Mouse (Mus musculus) forebrain, embryonic 16.5 days (tissue): Measurements from ENCODE around the gene Rnf6. TPM values are rescaled to one million over a fixed set of nuclear protein-coding genes. Genes with fewer than 3 reads are reported as not detected.

Source experiments
- ATAC-seq: fragments of 200-750 bp; cut with Nextera tagmentation; 2 replicates; pipeline ENCODE4 v1.8.0; 2017; ENCODE audit warnings: mild to moderate bottlenecking, moderate library complexity
- H3K27ac ChIP-seq: fragments of 300-500 bp; sonication (generic); 2 replicates; pipeline ENCODE4 v1.5.1; 2014; ENCODE audit warnings: low read length, control low read depth
- H3K27me3 ChIP-seq: fragments of 300-500 bp; sonication (generic); replicated peaks from 2 replicates; pipeline ENCODE4 v1.6.1; 2014; ENCODE audit warnings: low read length; ENCODE audit not compliant: control insufficient read depth, insufficient read depth
- H3K36me3 ChIP-seq: fragments of 300-500 bp; sonication (generic); 2 replicates; pipeline ENCODE4 v1.6.1; 2014; ENCODE audit not compliant: control insufficient read depth, insufficient read depth
- H3K4me1 ChIP-seq: fragments of 300-500 bp; sonication (generic); replicated peaks from 2 replicates; pipeline ENCODE4 v1.6.1; 2014; ENCODE audit warnings: low read length; ENCODE audit not compliant: control insufficient read depth, insufficient read depth
- H3K4me2 ChIP-seq: fragments of 300-500 bp; sonication (generic); 2 replicates; pipeline ENCODE4 v1.6.1; 2014; ENCODE audit warnings: mild to moderate bottlenecking, low read length, control low read depth
- H3K4me3 ChIP-seq: fragments of 300-500 bp; sonication (generic); replicated peaks from 2 replicates; pipeline ENCODE4 v1.5.1; 2014; ENCODE audit warnings: mild to moderate bottlenecking, low read length, control low read depth
- H3K9ac ChIP-seq: fragments of 300-500 bp; sonication (generic); replicated peaks from 2 replicates; pipeline ENCODE4 v1.6.1; 2014; ENCODE audit warnings: low read depth, low read length, control low read depth
- H3K9me3 ChIP-seq: fragments of 300-500 bp; sonication (generic); 2 replicates; pipeline ENCODE4 v1.6.1; 2016; ENCODE audit warnings: low read length; ENCODE audit not compliant: control insufficient read depth
- WGBS: fragments of 180-500 bp; shearing (Covaris S2); extraction: QIAGEN DNeasy Blood & Tissue Kit; methylation state at CpG from one replicate; pipeline ENCODE4 v1.1.7; 2014; 5-methylcytosine and 5-hydroxymethylcytosine counted together
- polyA plus RNA-seq: library from polyadenylated mRNA; unstranded; fragments of >200 nt; fragmentation: Nextera tagmentation; extraction: Ambion mirVana; gene quantifications from 2 replicates; pipeline ENCODE4 v1.2.1, GENCODE M21; 2015

Rnf6 gene
- polyA plus RNA-seq, 1 experiment from 2014 or later = 33.2 TPM

DNA sequence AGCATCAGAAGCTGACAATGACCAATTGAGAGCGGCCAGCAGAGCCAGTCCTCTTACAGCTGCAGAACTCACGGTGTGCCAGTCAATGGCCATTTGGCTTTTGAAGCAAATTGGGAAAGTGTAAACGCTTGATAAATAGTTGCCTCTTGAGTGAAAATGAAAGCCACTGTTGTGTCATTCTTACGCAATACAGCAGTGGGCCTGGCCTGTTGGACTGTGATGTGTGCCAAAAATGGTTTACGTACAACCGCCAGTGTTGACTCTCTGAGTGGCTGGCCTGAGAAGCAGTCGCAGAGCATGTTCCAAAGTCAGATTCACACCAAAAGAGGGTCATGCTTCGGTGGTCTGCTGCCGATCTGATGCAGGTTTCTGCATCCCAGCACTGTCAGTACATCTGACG, 27.4 kb upstream of the Rnf6 start:
- Histone ChIP-seq H3K4me2 (no peak overlapping the region), H3K27ac (no peak overlapping the region), H3K9me3 (no peaks in the 10 kb centered on the region), H3K9ac (no peak overlapping the region), H3K4me3 (no peak overlapping the region), H3K4me1 (no peaks in the 10 kb centered on the region), H3K27me3 (no peaks in the 10 kb centered on the region), H3K36me3 (no peaks in the 10 kb centered on the region)
- WGBS = 84% methylated on average over 10 of the region's 10 CpGs
- no peak for ATAC-seq

DNA sequence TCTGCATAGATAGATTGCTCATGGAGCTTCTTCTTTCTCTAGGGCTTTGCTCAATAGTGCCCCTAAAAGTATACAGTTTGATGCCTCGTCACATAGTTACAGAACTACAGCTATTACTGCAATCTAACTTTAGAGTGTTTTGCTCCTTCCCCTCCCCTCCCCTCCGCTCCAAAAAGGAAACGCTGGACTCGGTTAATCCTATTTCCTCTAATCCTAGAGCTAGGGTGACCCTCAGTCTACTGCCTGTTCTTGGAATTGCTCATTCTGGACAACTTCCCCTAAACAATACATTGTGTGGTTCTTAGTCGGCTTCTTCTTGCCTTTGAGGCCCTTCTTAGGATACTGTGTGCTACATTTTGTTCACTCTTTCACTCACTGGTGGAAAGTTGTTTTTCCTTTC, 26.4 kb upstream of the Rnf6 start:
- 43% methylated on average over 5 of the region's 5 CpGs for WGBS
- Histone ChIP-seq H3K9ac (no peak overlapping the region), H3K27me3 (no peaks in the 10 kb centered on the region), H3K9me3 (no peaks in the 10 kb centered on the region), H3K4me1 (no peaks in the 10 kb centered on the region), H3K4me2 (no peak overlapping the region), H3K27ac (no peak overlapping the region), H3K36me3 (no peaks in the 10 kb centered on the region), H3K4me3 (no peak overlapping the region)
- no peak for ATAC-seq

DNA sequence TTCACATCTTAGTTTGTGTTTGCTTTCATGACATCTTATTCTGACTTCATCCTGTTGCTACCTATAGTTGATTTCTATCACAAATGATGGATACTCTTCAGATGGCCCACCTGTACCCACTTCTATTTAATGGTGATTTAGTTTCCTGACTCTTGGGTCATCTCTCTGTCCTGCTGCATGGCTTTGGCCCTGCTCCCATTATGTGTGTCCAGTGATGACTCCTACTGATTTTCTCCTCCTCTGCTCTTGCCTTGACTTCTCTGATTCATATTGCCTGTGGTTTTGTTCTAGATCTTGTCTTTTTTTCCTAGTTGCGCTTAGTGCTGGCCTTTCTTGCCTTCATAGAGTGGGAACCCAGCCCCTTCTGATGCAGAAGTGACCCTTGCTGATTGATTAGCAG, 25.0 kb upstream of the Rnf6 start:
- Histone ChIP-seq H3K9ac (no peak overlapping the region), H3K4me1 (no peaks in the 10 kb centered on the region), H3K27ac (no peak overlapping the region), H3K36me3 (no peaks in the 10 kb centered on the region), H3K4me2 (no peak overlapping the region), H3K9me3 (no peaks in the 10 kb centered on the region), H3K27me3 (no peaks in the 10 kb centered on the region), H3K4me3 (no peak overlapping the region)
- no peak for ATAC-seq
- whole genome bisulfite sequencing = 96% methylated on average over 1 of the region's 1 CpGs

DNA sequence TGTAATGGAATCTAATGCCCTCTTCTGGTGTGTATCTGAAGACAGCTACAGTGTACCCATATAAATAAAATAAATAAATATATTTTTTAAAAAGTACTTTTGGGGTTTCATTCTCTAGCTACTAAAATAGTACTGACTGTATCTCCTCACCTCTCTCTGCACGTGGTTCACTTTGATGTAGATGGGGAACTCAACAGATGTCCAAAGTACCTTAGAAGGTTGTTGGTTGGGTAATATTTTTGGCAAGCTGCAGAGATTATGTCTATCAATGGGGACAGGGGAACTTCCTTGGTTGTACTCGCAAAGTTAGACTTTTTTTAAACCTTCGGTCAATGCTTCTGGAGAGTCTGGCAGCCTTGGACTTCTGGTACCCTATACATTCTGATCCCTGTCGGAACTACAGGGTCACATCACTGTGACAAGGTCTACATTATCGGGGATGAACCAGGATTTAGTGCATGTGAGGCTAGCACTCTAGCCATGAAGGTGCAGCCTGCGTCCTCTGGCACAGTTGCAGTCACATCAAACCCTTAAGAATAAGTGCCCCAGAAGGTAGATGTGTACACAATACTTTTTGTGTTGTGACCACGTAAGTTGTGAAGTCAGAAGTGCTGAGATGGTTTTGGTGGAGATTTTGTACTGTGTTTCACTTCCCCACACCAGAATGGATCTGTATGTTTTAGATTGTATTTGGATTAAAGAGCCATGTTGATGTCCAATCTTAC, 24.5 kb upstream of the Rnf6 start:
- H3K27ac ChIP-seq = no peak overlapping the region
- WGBS = 97% methylated on average over 7 of the region's 7 CpGs
- no peaks in the 10 kb centered on the region for H3K27me3 ChIP-seq
- no peak for ATAC-seq
- H3K9me3 ChIP-seq = no peaks in the 10 kb centered on the region
- no peak overlapping the region for H3K4me3 ChIP-seq
- no peaks in the 10 kb centered on the region for H3K36me3 ChIP-seq
- H3K4me2 ChIP-seq = no peak overlapping the region
- no peaks in the 10 kb centered on the region for H3K4me1 ChIP-seq
- no peak overlapping the region for H3K9ac ChIP-seq

DNA sequence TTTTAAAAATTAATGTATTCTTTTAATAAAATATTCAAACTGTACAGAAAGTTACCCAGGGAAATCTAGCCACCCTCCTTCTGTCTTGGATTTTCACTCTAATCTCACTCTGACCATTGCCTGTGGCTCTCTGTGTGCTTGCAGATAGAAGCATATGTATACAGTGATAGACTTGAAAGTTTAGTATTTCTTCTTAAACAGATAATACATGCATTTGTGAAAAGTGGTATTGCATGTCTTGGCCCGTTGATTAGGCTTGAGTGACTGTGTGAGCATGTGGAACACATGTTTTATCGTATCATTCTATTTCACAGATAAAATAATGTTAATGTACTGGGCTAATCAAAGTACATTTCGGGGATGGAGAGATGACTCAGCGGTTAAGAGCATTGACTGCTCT, 23.8 kb upstream of the Rnf6 start:
- 97% methylated on average over 4 of the region's 4 CpGs for WGBS
- ATAC-seq = no peak

DNA sequence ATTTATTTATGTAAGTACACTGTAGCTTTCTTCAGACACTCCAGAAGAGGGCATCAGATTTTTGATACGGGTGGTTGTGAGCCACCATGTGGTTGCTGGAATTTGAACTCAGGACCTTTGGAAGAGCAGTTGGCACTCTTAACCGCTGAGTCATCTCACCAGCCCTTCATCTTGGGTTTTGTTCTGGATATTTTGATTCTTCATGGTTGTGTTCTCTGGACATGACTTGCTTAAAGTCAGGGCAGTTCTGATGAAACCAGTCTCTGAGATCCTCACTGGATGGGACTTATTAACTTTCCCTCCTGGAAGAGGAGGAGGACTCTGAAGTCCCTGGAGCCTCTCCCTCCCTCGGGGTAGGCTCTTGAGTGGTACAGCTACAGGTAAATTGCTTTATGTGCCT, 19.8 kb upstream of the Rnf6 start:
- ATAC-seq = no peak
- H3K27me3 ChIP-seq = no peaks in the 10 kb centered on the region

More for the DNA sequence above, 23.8 kb upstream of the Rnf6 start:
- H3K9me3 ChIP-seq = no peaks in the 10 kb centered on the region
- no peaks in the 10 kb centered on the region for H3K36me3 ChIP-seq
- no peak overlapping the region for H3K9ac ChIP-seq
- H3K4me1 ChIP-seq = no peaks in the 10 kb centered on the region
- no peak overlapping the region for H3K4me3 ChIP-seq
- no peak overlapping the region for H3K4me2 ChIP-seq
- H3K27ac ChIP-seq = no peak overlapping the region
- H3K27me3 ChIP-seq = no peaks in the 10 kb centered on the region

DNA sequence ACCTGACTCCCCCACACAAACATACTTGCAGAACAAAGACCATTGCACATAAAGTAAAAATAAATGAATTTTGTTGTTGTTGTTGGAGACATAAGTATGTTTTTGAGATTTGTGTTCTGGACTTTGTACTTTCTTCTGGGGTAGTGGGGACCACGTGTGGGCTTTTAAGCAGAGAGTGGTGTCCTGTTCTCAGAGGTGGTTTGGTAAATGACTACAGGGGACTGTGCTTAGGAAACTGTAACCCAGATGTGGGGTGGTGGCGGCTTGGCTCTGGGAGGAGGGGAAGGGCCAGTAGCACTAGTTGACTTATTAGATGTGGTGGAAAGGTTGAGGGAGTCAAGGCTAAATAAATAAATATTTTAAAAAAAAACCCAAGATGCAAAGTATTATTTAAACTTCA, 19.4 kb upstream of the Rnf6 start:
- no peak for ATAC-seq
- no peaks in the 10 kb centered on the region for H3K27me3 ChIP-seq
- no peaks in the 10 kb centered on the region for H3K4me1 ChIP-seq
- no peaks in the 10 kb centered on the region for H3K36me3 ChIP-seq
- H3K27ac ChIP-seq = no peak overlapping the region
- no peak overlapping the region for H3K9ac ChIP-seq
- no peak overlapping the region for H3K4me3 ChIP-seq
- WGBS = 92% methylated on average over 2 of the region's 2 CpGs
- H3K4me2 ChIP-seq = no peak overlapping the region
- H3K9me3 ChIP-seq = no peaks in the 10 kb centered on the region

More for the DNA sequence above, 19.8 kb upstream of the Rnf6 start:
- no peak overlapping the region for H3K27ac ChIP-seq
- no peaks in the 10 kb centered on the region for H3K36me3 ChIP-seq
- H3K4me1 ChIP-seq = no peaks in the 10 kb centered on the region
- no peak overlapping the region for H3K4me2 ChIP-seq
- no peaks in the 10 kb centered on the region for H3K9me3 ChIP-seq
- 97% methylated on average over 3 of the region's 3 CpGs for WGBS
- no peak overlapping the region for H3K4me3 ChIP-seq
- H3K9ac ChIP-seq = no peak overlapping the region

DNA sequence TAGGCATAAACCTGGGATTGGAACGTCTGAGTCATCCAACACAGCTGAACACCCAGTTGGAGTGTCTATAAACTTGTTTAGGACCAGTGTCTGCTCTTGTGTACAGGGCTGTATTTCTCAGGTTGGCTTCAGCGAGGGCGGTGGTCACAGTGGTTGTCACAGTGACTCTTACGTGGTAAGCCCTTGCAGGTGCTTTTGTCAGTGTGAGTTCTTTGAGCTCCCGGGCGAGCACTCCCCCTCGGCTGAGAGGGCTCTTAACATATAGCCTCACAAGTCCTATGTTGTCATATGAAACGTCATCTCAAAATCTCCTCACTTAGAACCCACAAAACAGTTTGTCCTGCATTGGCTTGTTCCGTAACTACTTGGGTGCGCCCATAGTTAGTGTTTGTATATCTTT, 16.9 kb upstream of the Rnf6 start:
- Histone ChIP-seq H3K9ac (no peak overlapping the region), H3K9me3 (no peaks in the 10 kb centered on the region), H3K4me3 (no peak overlapping the region), H3K36me3 (no peaks in the 10 kb centered on the region), H3K4me2 (no peak overlapping the region), H3K4me1 (peaks cover 9% of the 10 kb centered on the region), H3K27ac (no peak overlapping the region), H3K27me3 (no peaks in the 10 kb centered on the region)
- 87% methylated on average over 10 of the region's 10 CpGs for WGBS
- no peak for ATAC-seq

DNA sequence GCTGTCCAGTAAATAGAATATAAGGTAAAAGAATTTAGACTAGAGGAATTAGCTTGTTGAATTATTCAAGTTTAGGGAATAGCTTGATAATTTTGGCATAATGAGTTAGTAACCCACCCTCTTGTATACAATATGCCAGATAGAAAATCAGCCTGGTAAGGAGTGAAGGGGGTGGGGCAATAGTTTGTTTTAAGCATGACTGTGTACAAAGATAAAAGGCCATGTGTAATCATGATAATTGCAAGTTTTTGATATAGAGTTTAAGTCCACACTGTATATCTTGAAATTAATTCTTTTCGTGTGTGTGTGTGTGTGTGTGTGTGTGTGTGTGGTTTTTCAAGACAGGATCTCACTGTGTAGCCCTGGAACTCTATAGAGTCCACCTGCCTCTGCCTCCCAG, 13.0 kb upstream of the Rnf6 start:
- Histone ChIP-seq H3K27me3 (no peaks in the 10 kb centered on the region), H3K9me3 (no peaks in the 10 kb centered on the region), H3K4me1 (peaks cover 17% of the 10 kb centered on the region), H3K36me3 (no peaks in the 10 kb centered on the region), H3K4me3 (no peak overlapping the region), H3K27ac (no peak overlapping the region), H3K4me2 (no peak overlapping the region), H3K9ac (no peak overlapping the region)
- WGBS = 88% methylated on average over 1 of the region's 1 CpGs
- no peak for ATAC-seq

DNA sequence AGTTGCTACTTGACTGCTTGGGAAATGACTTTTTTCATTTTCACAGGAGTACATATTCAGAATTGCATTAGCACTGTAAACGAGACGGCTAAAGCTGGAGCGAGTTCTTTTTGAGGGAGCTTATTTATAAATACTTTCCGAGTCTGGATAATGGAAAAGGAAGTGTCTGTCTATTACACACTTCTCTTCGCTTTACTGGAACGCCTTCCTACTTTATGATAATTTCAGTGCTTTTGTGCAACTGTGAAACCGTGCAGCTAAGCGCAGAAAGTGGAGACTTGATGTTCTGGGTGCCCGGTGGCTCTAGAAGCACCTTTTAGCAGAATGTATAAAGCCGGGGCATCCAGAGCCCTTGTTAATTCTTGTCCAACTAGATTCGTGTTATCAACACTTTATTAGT, 11.5 kb upstream of the Rnf6 start:
- H3K4me3 ChIP-seq = peak overlapping the region; percentile 81
- H3K9me3 ChIP-seq = no peaks in the 10 kb centered on the region
- H3K27ac ChIP-seq = no peak overlapping the region
- ATAC-seq = no peak
- WGBS = 45% methylated on average over 11 of the region's 11 CpGs
- H3K36me3 ChIP-seq = no peaks in the 10 kb centered on the region
- no peaks in the 10 kb centered on the region for H3K27me3 ChIP-seq
- H3K4me2 ChIP-seq = peak overlapping the region; percentile 72
- H3K9ac ChIP-seq = 0 out of 2 replicates have a peak overlapping the region, but pooled peaks have one; percentile 6
- H3K4me1 ChIP-seq = peaks cover 17% of the 10 kb centered on the region
